Mouse (Mus musculus): ENCODE results near the gene Stx16. TPM values are rescaled to one million over a fixed set of nuclear protein-coding genes. Genes with fewer than 3 reads are reported as not detected.

Gene Stx16
- total RNA-seq, 2 experiments from 2014 or later, result 36.0 to 37.3 TPM

DNA sequence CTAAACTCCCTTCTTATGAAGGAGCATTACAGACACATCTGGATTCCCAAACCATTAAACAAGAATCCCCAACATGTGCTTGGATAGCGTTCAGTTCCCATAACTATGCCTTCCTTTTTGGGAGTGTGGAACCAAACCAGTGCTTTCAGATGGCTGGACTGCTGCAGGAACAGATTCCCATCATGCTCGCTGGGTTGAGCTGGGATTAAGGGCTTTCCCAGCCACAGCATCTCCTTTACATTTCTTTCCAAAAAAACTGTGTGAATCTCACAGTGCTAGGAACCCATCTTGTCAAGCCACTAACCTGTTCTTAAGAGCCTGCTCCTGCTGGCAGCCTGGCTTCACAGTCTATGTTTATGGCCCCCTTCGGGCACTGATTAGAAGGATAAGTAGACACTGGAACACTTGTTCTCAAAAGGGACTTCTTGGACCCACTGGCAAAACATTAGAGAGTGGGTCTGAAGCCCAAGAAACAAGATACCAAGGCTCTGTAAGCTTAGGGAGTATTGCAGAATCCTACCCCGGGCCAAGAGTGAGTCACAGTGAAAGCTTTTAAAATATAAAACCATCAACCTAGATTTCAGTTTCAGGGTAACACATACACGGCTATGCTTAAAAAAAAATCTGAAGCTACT is 2.8 kb upstream of the Stx16 start:
- DNase-seq (ENCODE audit: extremely low spot score in 1 of 2, low spot score in 2 of 2), result no peak

GRCm38 (mm10) chr2:174074621-174075020 is 1.5 kb upstream of the Stx16 start:
- peak in 1 of 2 experiments; percentile 47 for DNase-seq (ENCODE audit: extremely low spot score in 1 of 2, low spot score in 2 of 2)
- intact Hi-C loops (cut with DNase I), result loop anchor here (5.0 kb wide), 1 partner anchor 487 kb away; no protein-coding TSS in a partner anchor

More for the DNA sequence above, 2.8 kb upstream of the Stx16 start:
- intact Hi-C loops (cut with DNase I), result no loop called here

DNA sequence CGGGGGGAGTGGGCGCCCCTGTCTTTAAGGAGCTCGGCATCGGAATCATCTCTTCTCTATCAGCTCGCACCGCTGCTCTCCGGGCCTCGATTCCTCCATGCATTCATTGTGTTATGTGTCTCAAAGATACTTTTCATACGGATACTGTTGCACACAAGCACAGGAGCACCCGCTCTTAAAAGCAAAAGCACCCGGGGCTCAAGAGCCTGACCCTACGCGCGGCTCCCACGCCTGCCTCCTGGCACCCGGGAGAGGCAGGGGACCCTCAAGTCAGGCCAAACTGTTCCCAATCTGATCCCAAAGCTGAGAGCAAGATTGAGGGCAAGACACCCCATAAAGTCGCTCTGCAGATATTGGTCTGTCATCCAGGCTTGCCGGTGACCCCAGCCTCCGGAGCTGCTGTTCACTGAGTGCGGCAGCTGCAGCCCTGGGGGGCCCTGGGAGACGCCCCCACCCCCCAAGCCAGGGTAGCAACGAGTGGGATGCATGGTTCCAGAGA is 987 bp upstream of the Stx16 start:
- peak in 1 of 2 experiments; percentile 48 for DNase-seq (ENCODE audit: extremely low spot score in 1 of 2, low spot score in 2 of 2)
- intact Hi-C loops (cut with DNase I), result loop anchor here (5.0 kb wide), 1 partner anchor 488 kb away; no protein-coding TSS in a partner anchor

GRCm38 (mm10) chr2:174076433-174076824 is 321 bp downstream of the Stx16 start:
- intact Hi-C loops (cut with DNase I), result loop anchor here (2.0 to 5.0 kb wide), 2 partner anchors 218 to 489 kb away; no protein-coding TSS in a partner anchor
- DNase-seq (ENCODE audit: extremely low spot score in 1 of 2, low spot score in 2 of 2), result peak; percentile 66 to 69

DNA sequence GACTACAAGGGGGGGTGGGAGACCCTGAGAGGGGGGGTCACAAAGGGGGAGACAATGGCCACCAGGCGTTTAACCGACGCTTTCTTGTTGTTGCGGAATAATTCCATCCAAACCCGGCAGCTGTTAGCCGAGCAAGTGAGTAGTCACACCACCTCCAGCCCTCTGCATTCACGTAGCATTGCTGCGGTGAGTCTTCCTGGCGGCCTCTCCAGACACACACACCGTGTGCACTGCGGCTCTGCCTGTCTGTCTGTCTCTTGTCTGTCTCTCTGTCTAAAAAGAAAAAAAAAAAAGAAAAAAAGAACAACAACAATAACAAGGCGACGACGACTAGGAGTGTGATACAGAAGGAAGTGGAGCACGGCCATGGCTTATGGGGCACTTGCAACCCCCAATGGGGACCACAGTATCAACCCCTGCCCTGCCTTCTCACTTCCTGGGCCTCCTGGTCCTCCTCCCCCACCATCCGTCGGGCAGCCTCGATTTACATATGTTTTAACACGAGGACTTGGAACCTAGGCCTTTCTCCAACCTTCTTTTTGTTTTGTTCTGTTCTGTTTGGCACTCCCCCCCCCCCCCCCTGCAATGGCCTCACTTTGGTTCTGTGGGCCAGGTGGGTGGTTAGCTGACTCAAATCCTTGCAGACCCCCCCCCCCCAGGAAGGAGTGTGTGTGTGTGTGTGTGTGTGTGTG is 1.0 kb downstream of the Stx16 start:
- intact Hi-C loops (cut with DNase I), result loop anchor here (2.0 to 5.0 kb wide), 2 partner anchors 218 to 490 kb away; no protein-coding TSS in a partner anchor
- DNase-seq (ENCODE audit: extremely low spot score in 1 of 2, low spot score in 2 of 2), result no peak

GRCm38 (mm10) chr2:174077776-174078338 is 1.7 kb downstream of the Stx16 start:
- intact Hi-C loops (cut with DNase I), result loop anchor here (2.0 to 5.0 kb wide), 2 partner anchors 217 to 491 kb away; no protein-coding TSS in a partner anchor
- no peak for DNase-seq (ENCODE audit: extremely low spot score in 1 of 2, low spot score in 2 of 2)

- intact Hi-C loops (cut with DNase I), result no loop called here
- no peak for DNase-seq (ENCODE audit: extremely low spot score in 1 of 2, low spot score in 2 of 2)
These were observed 5.7 kb downstream of the Stx16 start for GRCm38 (mm10) chr2:174081833-174082232.

GRCm38 (mm10) chr2:174082380-174082918 is 6.3 kb downstream of the Stx16 start:
- DNase-seq (ENCODE audit: extremely low spot score in 1 of 2, low spot score in 2 of 2), result no peak
- intact Hi-C loops (cut with DNase I), result no loop called here

DNA sequence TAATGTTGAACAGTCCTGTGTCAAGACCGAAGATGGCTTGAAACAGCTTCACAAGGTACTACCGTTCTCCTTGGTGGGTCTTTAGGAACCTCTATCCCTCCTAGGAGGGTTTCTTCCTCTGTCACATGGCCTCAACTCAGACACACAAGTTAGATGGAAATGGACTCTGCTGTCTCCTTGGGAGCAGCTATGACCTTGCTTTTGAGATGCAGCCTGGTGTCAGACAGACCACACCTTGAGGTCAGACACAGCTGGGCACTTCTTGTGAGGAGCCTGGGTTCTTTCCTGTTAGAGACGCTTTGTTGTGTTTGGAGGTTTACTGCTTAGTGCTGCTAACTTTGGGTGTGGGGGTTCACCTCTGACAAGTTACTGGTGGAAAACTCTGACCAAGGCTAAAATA is 19.0 kb downstream of the Stx16 start:
- no peak for DNase-seq (ENCODE audit: extremely low spot score in 1 of 2, low spot score in 2 of 2)
- intact Hi-C loops (cut with DNase I), result no loop called here

GRCm38 (mm10) chr2:174102399-174102798 is 26.3 kb downstream of the Stx16 start:
- intact Hi-C loops (cut with DNase I), result no loop called here
- no peak for DNase-seq (ENCODE audit: extremely low spot score in 1 of 2, low spot score in 2 of 2)

GRCm38 (mm10) chr2:174103527-174103926 is 27.4 kb downstream of the Stx16 start:
- DNase-seq (ENCODE audit: extremely low spot score in 1 of 2, low spot score in 2 of 2), result no peak
- intact Hi-C loops (cut with DNase I), result no loop called here

GRCm38 (mm10) chr2:174107375-174107774 is 31.3 kb downstream of the Stx16 start:
- intact Hi-C loops (cut with DNase I), result no loop called here
- DNase-seq (ENCODE audit: extremely low spot score in 1 of 2, low spot score in 2 of 2), result no peak

DNA sequence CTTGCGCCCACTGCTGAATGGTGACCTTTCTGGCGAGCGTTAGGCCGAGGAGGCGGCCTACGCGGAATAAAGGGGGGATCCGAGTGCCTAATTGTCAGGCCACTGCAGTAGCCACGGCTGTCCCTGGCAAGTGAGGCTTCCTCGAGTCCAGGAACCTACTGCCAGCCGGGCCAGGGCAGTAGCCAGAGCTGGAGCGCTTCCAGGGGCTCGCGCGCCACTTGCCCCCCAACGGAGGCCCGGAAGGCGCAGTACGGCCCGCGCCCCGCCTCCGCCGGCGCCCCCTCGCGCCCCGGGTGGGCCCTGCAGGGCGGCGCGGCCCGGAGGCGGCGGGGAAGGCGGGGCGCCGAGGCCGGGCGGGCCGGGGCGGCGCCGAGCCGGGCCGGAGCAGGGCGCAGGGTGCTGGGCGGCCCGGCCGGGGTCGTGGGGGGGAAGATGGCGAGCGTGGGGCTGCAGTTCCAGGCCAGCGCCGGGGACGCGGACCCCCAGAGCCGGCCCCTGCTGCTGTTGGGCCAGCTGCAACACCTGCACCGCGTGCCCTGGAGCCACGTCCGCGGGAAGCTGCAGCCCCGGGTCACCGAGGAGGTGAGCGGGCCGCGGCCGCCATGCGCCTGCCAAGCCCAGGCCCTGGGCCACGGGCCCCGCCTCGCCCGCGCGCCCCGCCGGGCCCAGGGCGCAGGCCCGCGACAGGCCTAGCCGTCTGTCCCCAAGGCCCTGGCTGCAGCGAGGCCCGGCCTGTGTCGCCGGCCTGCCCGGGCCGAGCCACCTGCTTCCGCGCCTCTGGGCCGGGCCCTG is 34.1 kb downstream of the Stx16 start, which contains the start of gene Npepl1:
TSS of gene Npepl1 (plus strand) at position 359 of the 792 bp plus-strand sequence.
- intact Hi-C loops (cut with DNase I), result no loop called here
- DNase-seq (ENCODE audit: extremely low spot score in 1 of 2, low spot score in 2 of 2), result peak; percentile 56 to 85

- intact Hi-C loops (cut with DNase I), result no loop called here
These were observed 34.9 kb downstream of the Stx16 start for GRCm38 (mm10) chr2:174110783-174111549.

DNA sequence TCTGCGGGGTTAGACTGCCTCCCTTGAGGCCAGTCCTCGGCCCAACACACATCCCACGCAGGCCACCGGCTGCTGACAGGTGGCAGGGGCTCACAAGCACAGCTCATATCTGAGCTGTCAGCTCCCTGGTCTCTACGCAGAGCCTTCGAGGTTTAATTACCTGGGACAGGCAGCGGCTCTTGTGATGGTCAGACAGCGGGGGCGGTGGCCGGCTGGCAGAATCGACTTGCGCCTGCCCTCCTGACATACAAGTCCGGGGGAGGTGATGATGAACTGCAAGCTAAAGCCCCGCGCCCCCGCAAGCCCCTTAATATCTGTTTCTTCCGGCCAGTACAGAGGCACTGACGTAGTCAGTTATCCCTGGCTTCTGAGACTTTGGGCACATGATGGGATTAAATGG is 36.8 kb downstream of the Stx16 start:
- intact Hi-C loops (cut with DNase I), result no loop called here
- no peak for DNase-seq (ENCODE audit: extremely low spot score in 1 of 2, low spot score in 2 of 2)

More at GRCm38 (mm10) chr2:174110783-174111549, 34.9 kb downstream of the Stx16 start:
- DNase-seq (ENCODE audit: extremely low spot score in 1 of 2, low spot score in 2 of 2), result peak in 1 of 2 experiments; percentile 59

DNA sequence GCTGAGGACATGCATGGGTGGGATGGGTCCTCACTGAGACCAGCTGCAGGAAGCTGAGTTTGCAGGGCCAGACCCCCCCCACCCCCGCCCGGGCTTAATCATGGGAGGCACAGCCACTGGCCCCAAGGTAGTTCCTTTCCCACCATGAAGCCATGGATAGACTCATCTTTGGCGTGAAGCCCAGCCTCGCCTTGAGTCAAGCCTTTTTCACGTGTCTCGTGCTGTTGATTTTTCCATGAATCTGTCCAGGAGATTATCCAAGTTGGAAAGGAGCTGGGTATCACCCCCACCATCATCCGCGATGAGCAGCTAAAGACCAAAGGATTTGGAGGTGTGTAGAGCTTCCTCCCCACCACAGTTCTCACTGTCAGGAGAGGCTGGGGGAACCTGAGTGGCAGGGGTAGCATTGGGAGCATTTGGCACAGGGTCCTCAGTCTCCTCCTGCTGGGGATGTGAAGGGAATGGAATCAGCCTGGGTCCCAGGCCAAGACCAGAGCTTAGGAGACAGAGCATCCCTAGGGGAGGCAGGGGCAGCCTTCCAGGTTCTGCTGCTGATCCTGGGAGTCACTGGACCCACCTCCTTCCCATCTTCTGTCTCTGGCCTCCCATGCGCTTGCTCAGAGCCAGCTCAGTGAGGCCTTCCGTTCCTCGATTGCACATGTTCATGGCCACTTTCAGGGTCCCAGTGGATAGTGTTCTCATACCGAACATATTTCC is 38.2 kb downstream of the Stx16 start:
- intact Hi-C loops (cut with DNase I), result no loop called here
- DNase-seq (ENCODE audit: extremely low spot score in 1 of 2, low spot score in 2 of 2), result peak in 1 of 2 experiments; percentile 72

GRCm38 (mm10) chr2:174116929-174117328 is 40.8 kb downstream of the Stx16 start:
- DNase-seq (ENCODE audit: extremely low spot score in 1 of 2, low spot score in 2 of 2), result no peak
- intact Hi-C loops (cut with DNase I), result no loop called here
